Mouse (Mus musculus) thymus, postnatal 0 days (tissue): ENCODE data around the gene Gm43064. TPM values are rescaled to one million over a fixed set of nuclear protein-coding genes. Genes with fewer than 3 reads are reported as not detected.
A peak's percentile ranks its signal among the peaks of the same experiment; 100 is the strongest.
"Not testable (repeated sequence)": the region's sequence is repeated elsewhere in the genome, so short reads cannot be mapped to it uniquely, and the experiment has no call there.

Experiments used
- DNase-seq: peaks from one replicate; pipeline ENCODE4 v3.0.0-alpha.2; 2015; ENCODE audit warnings: low spot score
- polyA plus RNA-seq: library from polyadenylated mRNA; unstranded; fragments of >200 nt; fragmentation: Nextera tagmentation; extraction: Ambion mirVana; gene quantifications from 2 replicates; pipeline ENCODE4 v1.2.1, GENCODE M21; 2015

Gene Gm43064
- polyA plus RNA-seq, 1 experiment from 2014 or later = 0.29 TPM

GRCm38 (mm10) chr3:103799507-103799906 lies 9.9 kb upstream of the Gm43064 start:
- DNase-seq = no peak

DNA sequence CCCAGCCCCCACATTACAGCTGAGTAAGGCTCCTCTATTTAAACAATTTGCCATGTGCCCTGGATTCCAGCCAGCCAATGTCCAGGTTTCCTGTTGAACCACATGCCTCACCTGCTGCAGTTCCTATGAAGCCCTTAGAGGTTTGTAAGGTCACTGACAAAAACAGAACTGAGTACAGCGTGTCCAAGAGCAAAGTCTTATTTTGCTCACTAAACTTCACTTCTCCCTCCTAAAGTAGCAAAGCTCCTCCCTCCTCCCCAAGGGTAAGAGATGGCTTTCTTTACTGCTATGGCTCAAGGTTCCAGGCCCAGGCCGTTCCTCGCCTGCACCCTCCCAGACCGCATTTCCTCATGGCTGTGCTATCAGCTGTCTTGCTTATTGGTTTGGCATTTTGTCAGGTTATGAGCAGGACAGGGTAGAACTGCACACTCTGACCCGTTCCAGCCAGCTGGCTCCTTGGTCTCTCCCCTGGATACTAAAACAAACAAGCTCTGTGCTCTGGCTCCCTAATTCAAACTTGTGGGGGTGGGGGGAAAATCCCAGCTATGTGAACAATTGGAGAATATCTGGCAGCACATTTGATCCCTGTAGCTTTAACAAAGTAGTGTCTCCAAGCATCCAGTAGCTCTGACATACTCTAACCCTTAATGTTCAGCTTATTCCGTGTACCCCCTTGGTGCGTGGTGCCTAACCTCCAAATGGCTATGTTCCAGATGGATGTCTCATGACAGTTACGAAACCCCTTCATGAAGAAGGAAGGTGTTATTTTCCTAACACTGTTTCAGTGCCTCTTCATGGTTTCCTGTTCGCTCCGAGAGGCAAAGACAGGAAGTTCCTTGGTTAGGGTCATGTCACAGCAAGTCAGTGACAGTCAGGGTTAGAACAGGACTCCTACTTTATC lies 7.5 kb upstream of the Gm43064 start:
- peak; percentile 71 for DNase-seq

GRCm38 (mm10) chr3:103802861-103803260 lies 6.5 kb upstream of the Gm43064 start:
- peak; percentile 44 for DNase-seq

GRCm38 (mm10) chr3:103805671-103806070 lies 3.7 kb upstream of the Gm43064 start:
- no peak for DNase-seq

DNA sequence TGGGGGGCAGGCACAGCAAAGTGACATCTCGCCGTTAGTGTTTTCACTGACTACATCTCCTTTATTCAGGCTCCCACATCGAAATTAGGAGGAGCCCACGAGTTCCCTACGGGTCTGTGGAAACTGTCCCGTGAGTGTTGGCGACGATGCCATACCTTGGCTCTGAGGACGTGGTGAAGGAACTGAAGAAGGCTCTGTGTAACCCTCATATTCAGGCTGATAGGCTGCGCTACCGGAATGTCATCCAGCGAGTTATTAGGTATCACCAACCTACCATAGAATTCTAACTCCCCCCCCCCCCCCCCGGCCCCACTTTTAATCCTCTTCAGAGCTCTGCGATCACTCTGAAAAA lies 402 bp downstream of the Gm43064 start:
- DNase-seq = no peak

- no peak for DNase-seq
Observed at GRCm38 (mm10) chr3:103810967-103811366, 1.6 kb downstream of the Gm43064 start.

DNA sequence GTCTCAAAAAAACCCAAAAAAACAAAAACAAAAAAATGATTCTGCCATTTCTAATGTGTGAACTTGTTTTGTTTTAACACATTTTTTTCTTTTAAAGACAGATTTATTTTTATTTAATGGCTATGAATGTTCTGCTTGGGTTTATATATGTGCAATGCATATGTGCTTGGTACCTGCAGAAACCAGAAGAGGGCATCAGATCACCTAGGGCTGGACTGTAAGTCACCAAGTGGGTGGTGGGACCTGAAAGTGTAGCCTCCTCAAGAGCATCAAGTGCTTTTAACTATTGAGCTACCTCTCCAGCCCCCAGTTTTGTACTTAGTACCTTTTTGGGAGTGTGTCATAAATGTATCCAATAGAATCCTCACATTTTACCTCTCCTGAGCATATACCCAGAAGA lies 18.2 kb downstream of the Gm43064 start:
- peak; percentile 28 for DNase-seq

DNA sequence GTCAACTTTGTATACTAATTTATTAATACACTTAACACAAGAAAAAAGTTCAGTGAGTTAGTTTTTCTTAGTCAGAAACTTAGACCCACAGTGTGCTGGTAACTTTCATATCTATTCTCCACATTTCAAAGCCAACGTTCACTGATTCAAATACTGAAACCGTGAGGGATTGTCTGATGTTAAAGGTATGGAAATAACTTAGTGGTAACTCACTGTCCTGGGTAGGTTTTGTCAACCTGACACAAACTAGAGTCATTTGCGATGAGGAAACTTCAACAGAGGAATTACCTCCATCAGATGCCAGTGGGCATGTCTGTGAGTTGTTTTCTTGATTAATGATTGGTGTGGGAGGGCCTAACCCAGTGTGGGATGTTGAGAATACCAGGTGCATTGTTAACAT lies 19.7 kb downstream of the Gm43064 start:
- DNase-seq = no peak

- DNase-seq = not testable (repeated sequence)
Observed at GRCm38 (mm10) chr3:103830681-103831080, 21.3 kb downstream of the Gm43064 start.

DNA sequence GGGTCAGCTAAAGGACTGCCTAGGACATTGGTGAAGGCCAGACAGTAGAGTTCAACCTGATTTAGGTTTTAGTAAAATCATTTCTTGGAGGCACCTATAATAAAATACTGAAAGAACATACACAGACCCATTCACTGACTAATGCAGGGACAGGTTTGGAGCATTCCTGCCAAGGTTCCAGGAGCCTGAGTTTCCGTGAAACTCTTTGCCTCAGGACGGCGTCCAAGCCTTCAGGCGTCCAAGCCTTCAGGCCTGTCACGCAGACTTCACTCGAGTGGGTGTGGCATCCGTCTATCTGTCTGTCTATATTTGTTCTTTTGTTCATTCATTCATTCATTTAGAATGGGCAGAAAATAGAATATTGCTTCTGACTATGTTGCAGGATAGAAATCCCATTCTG lies 21.8 kb downstream of the Gm43064 start:
- DNase-seq = no peak

DNA sequence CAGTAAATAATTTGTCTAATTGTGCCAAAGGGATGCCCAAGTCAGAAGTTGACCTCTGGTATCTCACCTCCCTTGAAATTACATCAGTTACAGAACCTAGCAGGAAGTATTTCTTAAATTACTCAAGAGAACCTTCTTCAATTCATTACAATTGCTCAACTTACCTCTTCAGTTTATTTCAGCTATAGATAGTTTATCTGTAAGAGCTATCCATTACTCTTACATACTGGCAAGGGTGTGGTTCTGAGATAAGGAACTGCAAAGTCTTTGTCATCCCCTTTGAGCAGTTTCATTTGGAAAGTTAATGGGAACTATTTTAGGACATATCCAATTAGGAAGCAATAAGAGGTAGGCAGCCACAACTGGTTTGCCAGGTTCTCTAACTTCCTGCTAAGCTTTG lies 23.1 kb downstream of the Gm43064 start, which contains the start of gene Bcl2l15:
Gene Bcl2l15 (plus strand): TSS at position 176 of the 400 bp plus-strand sequence.
- DNase-seq = no peak

- DNase-seq = no peak
Observed at GRCm38 (mm10) chr3:103834001-103834400, 24.6 kb downstream of the Gm43064 start.

- DNase-seq = no peak
Observed at GRCm38 (mm10) chr3:103835272-103835950, 26.0 kb downstream of the Gm43064 start.

- no peak for DNase-seq
Observed at GRCm38 (mm10) chr3:103835951-103836310, 26.6 kb downstream of the Gm43064 start.

GRCm38 (mm10) chr3:103836453-103836852 lies 27.1 kb downstream of the Gm43064 start:
- no peak for DNase-seq

GRCm38 (mm10) chr3:103839711-103840110 lies 30.3 kb downstream of the Gm43064 start:
- DNase-seq = no peak

DNA sequence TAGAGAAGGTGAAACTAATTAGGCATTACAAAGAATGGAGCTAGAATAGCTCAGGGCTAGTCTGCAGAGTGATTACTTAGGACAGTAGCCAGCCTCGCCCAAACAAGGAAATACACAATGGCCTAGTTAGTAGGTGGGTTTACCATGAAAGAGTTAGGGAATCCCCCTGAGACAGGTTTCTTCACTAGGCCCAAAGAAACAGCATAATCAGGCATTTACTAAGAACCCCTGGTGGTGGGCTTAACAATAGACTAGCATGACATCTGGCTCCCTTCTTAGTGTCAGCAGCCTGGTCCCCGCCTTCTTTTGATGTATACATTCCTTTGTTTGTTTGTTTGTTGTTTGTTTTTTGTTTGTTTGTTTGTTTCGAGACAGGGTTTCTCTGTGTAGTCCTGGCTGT lies 30.8 kb downstream of the Gm43064 start:
- not testable (repeated sequence) for DNase-seq

- not testable (repeated sequence) for DNase-seq
Observed at GRCm38 (mm10) chr3:103840946-103841345, 31.6 kb downstream of the Gm43064 start.

DNA sequence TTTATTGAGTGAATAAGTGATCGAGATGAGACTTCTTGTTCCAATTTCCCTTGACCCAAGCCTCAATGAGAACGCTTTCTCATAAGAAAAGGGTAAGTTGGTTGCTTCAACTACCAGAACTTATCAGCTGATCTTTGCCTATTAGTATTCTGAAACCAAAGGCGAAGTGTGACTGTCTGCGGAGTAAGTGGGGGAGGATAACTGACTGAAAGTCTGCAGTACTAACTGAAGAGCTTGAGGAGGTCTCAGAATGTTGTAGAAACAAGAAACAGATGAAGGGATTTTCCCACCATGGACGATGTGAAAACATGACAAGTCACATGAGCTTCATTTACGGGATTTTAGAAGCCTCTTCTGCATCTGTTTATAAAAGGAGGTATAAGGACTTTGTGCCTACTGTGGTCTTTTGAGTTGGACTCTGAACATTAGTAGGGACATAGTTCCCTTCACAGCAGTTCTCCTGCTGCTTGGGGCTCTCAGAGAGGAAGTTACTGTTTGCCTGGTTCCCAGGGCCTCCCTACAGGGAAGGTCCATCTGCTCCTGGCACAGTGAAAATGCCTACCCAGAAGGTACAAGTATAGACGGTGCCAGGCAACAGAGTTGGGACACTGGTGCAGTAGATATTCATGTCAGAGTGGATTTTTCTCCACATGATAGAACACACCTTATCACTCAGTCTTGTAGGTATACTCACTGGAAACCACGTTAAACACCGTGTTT lies 41.4 kb downstream of the Gm43064 start:
- DNase-seq = no peak

GRCm38 (mm10) chr3:103851481-103851880 lies 42.1 kb downstream of the Gm43064 start:
- DNase-seq = no peak

GRCm38 (mm10) chr3:103851882-103852281 lies 42.5 kb downstream of the Gm43064 start:
- no peak for DNase-seq
